Mouse (Mus musculus): ENCODE data around the gene Armc2.

DNA sequence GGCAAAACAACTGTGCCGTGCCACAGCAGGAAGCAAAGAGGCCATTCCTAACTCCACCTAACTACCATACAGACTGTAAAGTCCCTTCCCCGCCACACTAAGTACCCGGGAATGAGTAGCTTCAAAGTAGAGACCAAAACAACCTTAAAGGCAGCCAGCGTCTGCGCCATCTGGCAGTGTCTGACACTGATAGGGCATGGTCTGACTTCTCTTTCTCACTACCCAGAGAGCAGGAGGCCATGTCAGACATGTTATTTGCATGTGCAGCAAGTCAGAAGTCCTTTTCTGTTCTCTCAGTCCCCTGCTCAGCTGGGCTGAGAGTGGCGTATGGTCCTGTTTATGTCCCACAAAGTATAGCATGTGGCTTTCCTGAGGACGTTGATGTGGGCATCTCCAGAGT, 23.8 kb upstream of the Armc2 start:
- TF ChIP-seq EP300 (IDR thresholded peaks at IDR 0.05; ENCODE audit: low read depth) (no peak), CTCF (IDR thresholded peaks at IDR 0.05; ENCODE audit: low read depth) (no peak)

All from liver, postnatal 0 days (tissue).